Mouse (Mus musculus): Measurements from ENCODE around the gene Tac2. TPM values are rescaled to one million over a fixed set of nuclear protein-coding genes. Genes with fewer than 3 reads are reported as not detected.

Tac2 gene
- total and polyA plus RNA-seq, 3 experiments = 0.32 TPM; not detected in 2

DNA sequence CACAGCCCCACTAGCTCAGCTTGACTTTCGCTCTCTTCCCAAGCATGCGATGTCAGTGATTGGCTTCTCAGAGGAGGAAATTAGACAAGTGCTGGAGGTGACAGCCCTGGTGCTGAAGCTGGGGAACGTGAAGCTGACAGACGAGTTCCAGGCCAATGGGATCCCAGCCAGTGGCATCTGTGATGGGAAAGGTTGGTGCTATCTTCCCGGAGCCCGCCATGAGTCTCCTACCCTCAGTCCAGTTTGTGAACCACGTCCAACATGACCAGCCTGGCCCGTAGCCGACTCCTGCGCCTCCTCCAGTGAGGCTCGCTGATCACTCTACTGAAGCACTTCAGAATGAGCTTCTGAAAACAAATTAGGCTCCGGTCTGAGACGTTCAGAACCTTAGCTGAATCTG, 13.9 kb upstream of the Tac2 start:
- no peaks in the 10 kb centered on the region for H3K79me2 ChIP-seq (ENCODE audit: control insufficient read depth, insufficient read depth, low read length, poor library complexity)
- no peak for DNase-seq (ENCODE audit: low read depth, low spot score)
- no peak overlapping the region for H3K4me3 ChIP-seq (ENCODE audit: control insufficient read depth in 1 of 2, insufficient read depth in 1 of 2, low read depth in 2 of 2, low read length in 2 of 2)
- H3K4me1 ChIP-seq (ENCODE audit: control insufficient read depth in 1 of 2, insufficient read depth in 2 of 2, low read length in 2 of 2) = peaks cover 0 to 4% of the 10 kb centered on the region in 2 experiments; a peak in 2 of 4 replicates
- no peaks in the 10 kb centered on the region for H3K36me3 ChIP-seq (ENCODE audit: control insufficient read depth in 1 of 2, insufficient read depth in 2 of 2, low read length in 2 of 2)
- no peak overlapping the region for H3K9ac ChIP-seq (ENCODE audit: control insufficient read depth, low read depth, low read length, poor library complexity, severe bottlenecking)
- H3K9me3 ChIP-seq (replicated peaks; ENCODE audit: insufficient read depth, low read length) = no peaks in the 10 kb centered on the region
- no peak overlapping the region for H3K27ac ChIP-seq (ENCODE audit: control insufficient read depth, low read depth, low read length)
- TF ChIP-seq E2F4 (IDR thresholded peaks at IDR 0.05; ENCODE audit: borderline replicate concordance, low read depth, low read length) (no peak), GATA1 (IDR thresholded peaks at IDR 0.05; ENCODE audit: low read depth, low read length) (no peak), POLR2AphosphoS5 (IDR thresholded peaks at IDR 0.05; ENCODE audit: borderline replicate concordance, low read depth, low read length) (no peak), MYB (IDR thresholded peaks at IDR 0.05; ENCODE audit: low read depth, low read length) (no peak), USF1 (IDR thresholded peaks at IDR 0.05; ENCODE audit: low read depth, low read length) (no peak), UBTF (IDR thresholded peaks at IDR 0.05; ENCODE audit: borderline replicate concordance, insufficient read depth, low read depth, low read length) (no peak), RAD21 (IDR thresholded peaks at IDR 0.05; ENCODE audit: low read depth, low read length) (no peak), ELF1 (IDR thresholded peaks at IDR 0.05; ENCODE audit: low read depth, low read length) (no peak), ZMIZ1 (IDR thresholded peaks at IDR 0.05; ENCODE audit: low read depth, low read length) (no peak), TCF12 (IDR thresholded peaks at IDR 0.05; ENCODE audit: low read depth, low read length) (no peak), KAT2A (conservative IDR thresholded peaks at IDR 0.05; ENCODE audit: low read depth, low read length) (no peak), NELFE (IDR thresholded peaks at IDR 0.05; ENCODE audit: low read depth, low read length) (no peak), BHLHE40 (IDR thresholded peaks at IDR 0.05; ENCODE audit: borderline replicate concordance, low read depth, low read length) (no peak), SMC3 (IDR thresholded peaks at IDR 0.05; ENCODE audit: low read depth, low read length) (no peak), GABPA (IDR thresholded peaks at IDR 0.05; ENCODE audit: low read depth, low read length) (no peak)
- no peaks in the 10 kb centered on the region for H3K27me3 ChIP-seq (ENCODE audit: control insufficient read depth in 1 of 2, insufficient read depth in 2 of 2, low read length in 2 of 2)

- H3K79me2 ChIP-seq (ENCODE audit: control insufficient read depth, insufficient read depth, low read length, poor library complexity) = no peaks in the 10 kb centered on the region
- DNase-seq (ENCODE audit: low read depth, low spot score) = no peak
- TF ChIP-seq RAD21 (IDR thresholded peaks at IDR 0.05; ENCODE audit: low read depth, low read length) (no peak), MXI1 (IDR thresholded peaks at IDR 0.05; ENCODE audit: low read depth, low read length) (no peak), TAL1 (IDR thresholded peaks at IDR 0.05; ENCODE audit: low read length) (no peak), MAFK (IDR thresholded peaks at IDR 0.05; ENCODE audit: borderline replicate concordance, low read depth, low read length) (no peak), ETS1 (IDR thresholded peaks at IDR 0.05; ENCODE audit: low read depth, low read length) (no peak), GATA1 (IDR thresholded peaks at IDR 0.05; ENCODE audit: low read depth, low read length) (no peak), HCFC1 (IDR thresholded peaks at IDR 0.05; ENCODE audit: low read depth, low read length) (no peak), NELFE (IDR thresholded peaks at IDR 0.05; ENCODE audit: low read depth, low read length) (no peak)
These were observed 11.5 kb upstream of the Tac2 start for GRCm38 (mm10) chr10:127712736-127713135.

More at GRCm38 (mm10) chr10:127712736-127713135, 11.5 kb upstream of the Tac2 start:
- H3K36me3 ChIP-seq (ENCODE audit: control insufficient read depth in 1 of 2, insufficient read depth in 2 of 2, low read length in 2 of 2) = no peaks in the 10 kb centered on the region
- no peaks in the 10 kb centered on the region for H3K27me3 ChIP-seq (ENCODE audit: control insufficient read depth in 1 of 2, insufficient read depth in 2 of 2, low read length in 2 of 2)
- H3K9ac ChIP-seq (ENCODE audit: control insufficient read depth, low read depth, low read length, poor library complexity, severe bottlenecking) = no peak overlapping the region
- no peak overlapping the region for H3K27ac ChIP-seq (ENCODE audit: control insufficient read depth, low read depth, low read length)
- no peaks in the 10 kb centered on the region for H3K4me1 ChIP-seq (ENCODE audit: control insufficient read depth in 1 of 2, insufficient read depth in 2 of 2, low read length in 2 of 2)
- no peaks in the 10 kb centered on the region for H3K9me3 ChIP-seq (replicated peaks; ENCODE audit: insufficient read depth, low read length)
- H3K4me3 ChIP-seq (ENCODE audit: control insufficient read depth in 1 of 2, insufficient read depth in 1 of 2, low read depth in 2 of 2, low read length in 2 of 2) = no peak overlapping the region
